Mouse (Mus musculus) limb, embryonic 14.5 days (tissue): ENCODE data around the gene Fam53a. TPM values are rescaled to one million over a fixed set of nuclear protein-coding genes. Genes with fewer than 3 reads are reported as not detected.

Experiments
- ATAC-seq: fragments of 200-750 bp; cut with Nextera tagmentation; 2 replicates; pipeline ENCODE4 v1.8.0; 2017; ENCODE audit warnings: low read depth, moderate number of reproducible peaks, moderate TSS enrichment; ENCODE audit not compliant: low FRiP score
- DNase-seq: peaks from one replicate; pipeline ENCODE4 v3.0.0-alpha.2; 2015; ENCODE audit warnings: low spot score
- H3K27ac ChIP-seq: fragments of 300-500 bp; sonication (generic); replicated peaks from 2 replicates; pipeline ENCODE4 v1.5.1; 2014; ENCODE audit warnings: low read depth, mild to moderate bottlenecking, low read length, moderate library complexity, mixed read lengths
- H3K27me3 ChIP-seq: fragments of 300-500 bp; sonication (generic); 2 replicates; pipeline ENCODE4 v1.6.1; 2014; ENCODE audit warnings: low read length, mixed read lengths; ENCODE audit not compliant: control insufficient read depth, insufficient read depth
- H3K36me3 ChIP-seq: fragments of 300-500 bp; sonication (generic); 2 replicates; pipeline ENCODE4 v1.6.1; 2014; ENCODE audit warnings: mild to moderate bottlenecking, low read length, moderate library complexity, mixed read lengths; ENCODE audit not compliant: control insufficient read depth, insufficient read depth
- H3K4me1 ChIP-seq: fragments of 300-500 bp; sonication (generic); 2 replicates; pipeline ENCODE4 v1.6.1; 2014; ENCODE audit warnings: antibody characterized with exemption, low read length, mixed read lengths; ENCODE audit not compliant: control insufficient read depth, insufficient read depth
- H3K4me2 ChIP-seq: fragments of 300-500 bp; sonication (generic); replicated peaks from 2 replicates; pipeline ENCODE4 v1.6.1; 2014; ENCODE audit warnings: low read depth, mild to moderate bottlenecking, low read length, moderate library complexity; ENCODE audit not compliant: severe bottlenecking
- H3K4me3 ChIP-seq: fragments of 300-500 bp; sonication (generic); replicated peaks from 2 replicates; pipeline ENCODE4 v1.5.1; 2014; ENCODE audit warnings: low read length
- H3K9ac ChIP-seq: fragments of 300-500 bp; sonication (generic); 2 replicates; pipeline ENCODE4 v1.6.1; 2014; ENCODE audit warnings: mild to moderate bottlenecking, low read depth, low read length, moderate library complexity; ENCODE audit not compliant: severe bottlenecking
- H3K9me3 ChIP-seq: fragments of 300-500 bp; sonication (generic); 2 replicates; pipeline ENCODE4 v1.6.1; 2016; ENCODE audit warnings: low read length; ENCODE audit not compliant: control insufficient read depth
- POLR2A ChIP-seq: fragments of 200-500 bp; IDR thresholded peaks from 2 replicates; pipeline ENCODE4 v1.8.0; 2012; ENCODE audit warnings: inconsistent platforms, mild to moderate bottlenecking, moderate library complexity, borderline replicate concordance; ENCODE audit not compliant: insufficient read depth, insufficient read length; ENCODE audit errors: extremely low read depth
- WGBS: fragments of 180-500 bp; shearing (Covaris S2); extraction: QIAGEN DNeasy Blood & Tissue Kit; methylation state at CpG from one replicate; pipeline ENCODE4 v1.1.7; 2014; 5-methylcytosine and 5-hydroxymethylcytosine counted together
- polyA plus RNA-seq, 2 experiments: library from polyadenylated mRNA; depleted of rRNA in 1 of 2; stranded (reverse) in 1 of 2; unstranded in 1 of 2; fragments of >200 nt; fragmentation: Nextera tagmentation in 1 of 2; extraction: Ambion mirVana in 1 of 2; gene quantifications; 2 replicates each; pipeline versions ENCODE4 v1.2.1 to v1.2.3; 2012 to 2014

The Fam53a gene
- polyA plus RNA-seq, 2 experiments, result 34.0 to 68.4 TPM

- 16% methylated on average over 2 of the region's 2 CpGs for WGBS
- peak overlapping the region; percentile 71 for H3K4me2 ChIP-seq
- H3K9ac ChIP-seq, result peak overlapping the region; percentile 84
- H3K9me3 ChIP-seq, result no peaks in the 10 kb centered on the region
- DNase-seq (no peak), ATAC-seq (no peak)
- peak overlapping the region; percentile 85 for H3K4me3 ChIP-seq
- H3K4me1 ChIP-seq, result peaks cover 12% of the 10 kb centered on the region
- no peak for TF ChIP-seq POLR2A
- peaks cover 63% of the 10 kb centered on the region for H3K36me3 ChIP-seq
- H3K27me3 ChIP-seq, result no peaks in the 10 kb centered on the region
- H3K27ac ChIP-seq, result 0 out of 2 replicates have a peak overlapping the region, but pooled peaks have one; percentile 98
These were observed 21.6 kb upstream of the Fam53a start for GRCm38 (mm10) chr5:33651017-33651416.

DNA sequence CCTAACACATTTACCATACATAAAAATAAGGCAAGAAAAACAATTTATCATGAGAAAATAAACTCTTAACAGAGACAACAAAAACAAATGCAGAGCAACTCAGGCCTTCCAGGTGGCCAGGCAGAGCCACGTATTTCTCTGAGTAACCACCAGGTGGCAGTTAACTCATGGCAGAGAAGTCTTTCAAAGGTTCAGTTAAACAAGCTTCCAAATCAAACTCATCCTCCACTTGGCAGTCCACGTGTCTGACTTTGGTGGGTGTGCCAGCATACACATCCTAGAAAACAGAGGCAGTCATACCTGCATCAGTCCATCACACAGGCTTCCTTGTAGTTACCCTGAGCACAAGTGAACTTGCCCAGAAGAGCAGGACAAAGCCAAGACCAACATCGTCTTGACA lies 11.2 kb upstream of the Fam53a start:
- DNase-seq (peak; percentile 58), ATAC-seq (no peak)
- no peak for TF ChIP-seq POLR2A
- 46% methylated on average over 3 of the region's 3 CpGs for WGBS
- H3K4me1 ChIP-seq, result no peaks in the 10 kb centered on the region
- H3K9ac ChIP-seq, result no peak overlapping the region
- no peak overlapping the region for H3K4me2 ChIP-seq
- no peaks in the 10 kb centered on the region for H3K9me3 ChIP-seq
- H3K36me3 ChIP-seq, result peaks cover 72% of the 10 kb centered on the region
- no peak overlapping the region for H3K4me3 ChIP-seq
- no peaks in the 10 kb centered on the region for H3K27me3 ChIP-seq
- no peak overlapping the region for H3K27ac ChIP-seq

GRCm38 (mm10) chr5:33638826-33639225 lies 9.4 kb upstream of the Fam53a start:
- 68% methylated on average over 4 of the region's 4 CpGs for WGBS

GRCm38 (mm10) chr5:33637606-33638350 lies 8.3 kb upstream of the Fam53a start:
- no peak for TF ChIP-seq POLR2A
- 92% methylated on average over 3 of the region's 3 CpGs for WGBS
- Histone ChIP-seq H3K9ac (no peak overlapping the region), H3K27ac (no peak overlapping the region), H3K4me1 (no peaks in the 10 kb centered on the region), H3K4me3 (no peak overlapping the region), H3K27me3 (no peaks in the 10 kb centered on the region), H3K36me3 (peaks cover 45% of the 10 kb centered on the region), H3K4me2 (no peak overlapping the region), H3K9me3 (no peaks in the 10 kb centered on the region)
- ATAC-seq, result no peak
- DNase-seq, result no peak

More at GRCm38 (mm10) chr5:33638826-33639225, 9.4 kb upstream of the Fam53a start:
- Histone ChIP-seq H3K4me2 (no peak overlapping the region), H3K9ac (no peak overlapping the region), H3K36me3 (peaks cover 56% of the 10 kb centered on the region), H3K9me3 (no peaks in the 10 kb centered on the region), H3K4me3 (no peak overlapping the region), H3K27me3 (no peaks in the 10 kb centered on the region), H3K27ac (no peak overlapping the region), H3K4me1 (no peaks in the 10 kb centered on the region)
- DNase-seq (no peak), ATAC-seq (no peak)
- TF ChIP-seq POLR2A, result no peak

GRCm38 (mm10) chr5:33635361-33635760 lies 5.9 kb upstream of the Fam53a start:
- H3K4me3 ChIP-seq, result no peak overlapping the region
- H3K9ac ChIP-seq, result no peak overlapping the region
- peaks cover 23% of the 10 kb centered on the region for H3K36me3 ChIP-seq
- WGBS, result 92% methylated on average over 3 of the region's 3 CpGs
- ATAC-seq, result no peak
- H3K27ac ChIP-seq, result no peak overlapping the region
- no peak for DNase-seq
- no peaks in the 10 kb centered on the region for H3K27me3 ChIP-seq
- peaks cover 3% of the 10 kb centered on the region; the same call in 1 of the 2 replicates for H3K4me1 ChIP-seq
- H3K9me3 ChIP-seq, result no peaks in the 10 kb centered on the region
- TF ChIP-seq POLR2A, result no peak
- H3K4me2 ChIP-seq, result no peak overlapping the region
